Mouse (Mus musculus) liver, embryonic 12.5 days (tissue): Measurements from ENCODE around the gene Crybb1. TPM values are rescaled to one million over a fixed set of nuclear protein-coding genes. Genes with fewer than 3 reads are reported as not detected.

ENCODE experiments used
- ATAC-seq: fragments of 200-750 bp; cut with Nextera tagmentation; 2 replicates; pipeline ENCODE4 v1.8.0; 2017; ENCODE audit warnings: moderate number of reproducible peaks, mild to moderate bottlenecking, moderate library complexity
- H3K27ac ChIP-seq: fragments of 300-500 bp; sonication (generic); 2 replicates; pipeline ENCODE4 v1.5.1; 2016; ENCODE audit warnings: mild to moderate bottlenecking
- H3K27me3 ChIP-seq: fragments of 300-500 bp; sonication (generic); replicated peaks from 2 replicates; pipeline ENCODE4 v1.6.1; 2016; ENCODE audit warnings: mild to moderate bottlenecking, moderate library complexity
- H3K36me3 ChIP-seq: fragments of 300-500 bp; sonication (generic); 2 replicates; pipeline ENCODE4 v1.6.1; 2016; ENCODE audit warnings: mild to moderate bottlenecking, moderate library complexity
- H3K4me1 ChIP-seq: fragments of 300-500 bp; sonication (generic); 2 replicates; pipeline ENCODE4 v1.6.1; 2016
- H3K4me2 ChIP-seq: fragments of 300-500 bp; sonication (generic); 2 replicates; pipeline ENCODE4 v1.6.1; 2016; ENCODE audit warnings: mild to moderate bottlenecking, moderate library complexity
- H3K4me3 ChIP-seq: fragments of 300-500 bp; sonication (generic); 2 replicates; pipeline ENCODE4 v1.5.1; 2016; ENCODE audit warnings: mild to moderate bottlenecking, moderate library complexity
- H3K9ac ChIP-seq: fragments of 300-500 bp; sonication (generic); 2 replicates; pipeline ENCODE4 v1.6.1; 2016; ENCODE audit warnings: mild to moderate bottlenecking, moderate library complexity
- H3K9me3 ChIP-seq: fragments of 300-500 bp; sonication (generic); replicated peaks from 2 replicates; pipeline ENCODE4 v1.6.1; 2016; ENCODE audit warnings: mild to moderate bottlenecking, moderate library complexity
- WGBS: fragments of 180-500 bp; shearing (Covaris S2); methylation state at CpG from one replicate; pipeline ENCODE4 v1.1.7; 2016; ENCODE audit not compliant: insufficient replicate concordance; 5-methylcytosine and 5-hydroxymethylcytosine counted together
- polyA plus RNA-seq: library from polyadenylated mRNA; unstranded; fragments of >200 nt; fragmentation: Nextera tagmentation; extraction: Ambion mirVana; gene quantifications from 2 replicates; pipeline ENCODE4 v1.2.1, GENCODE M21; 2016

The Crybb1 gene
- polyA plus RNA-seq, 1 experiment from 2014 or later: 0.15 TPM

DNA sequence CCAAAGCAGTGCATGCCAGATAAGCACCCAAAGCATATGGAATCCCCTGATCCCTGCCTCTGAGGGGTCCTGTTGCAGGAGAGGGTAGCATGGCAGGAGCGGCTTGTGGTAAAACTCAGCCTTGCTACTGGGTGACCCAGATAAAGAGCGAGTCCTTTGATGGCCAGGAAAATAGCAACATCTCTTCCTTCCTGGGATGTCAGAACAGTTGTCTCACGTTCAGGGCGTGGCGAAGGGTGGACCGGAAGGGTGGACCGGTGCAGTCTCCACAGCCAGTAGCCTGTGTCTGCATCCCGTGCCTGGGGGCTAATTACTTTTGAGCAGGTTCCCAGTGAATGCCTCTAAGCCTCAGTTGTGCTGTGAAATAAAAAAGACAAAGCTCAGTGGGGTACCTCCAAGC is 2.4 kb upstream of the Crybb1 start:
- H3K9me3 ChIP-seq: no peaks in the 10 kb centered on the region
- no peak overlapping the region for H3K4me3 ChIP-seq
- H3K9ac ChIP-seq: no peak overlapping the region
- ATAC-seq: peak; percentile 87
- H3K27ac ChIP-seq: peak overlapping the region; percentile 73
- peaks cover 37% of the 10 kb centered on the region for H3K4me1 ChIP-seq
- H3K27me3 ChIP-seq: peaks cover 3% of the 10 kb centered on the region; the same call in 1 of the 2 replicates
- WGBS: 15% methylated on average over 8 of the region's 8 CpGs
- H3K4me2 ChIP-seq: peak overlapping the region; percentile 43
- H3K36me3 ChIP-seq: no peaks in the 10 kb centered on the region

DNA sequence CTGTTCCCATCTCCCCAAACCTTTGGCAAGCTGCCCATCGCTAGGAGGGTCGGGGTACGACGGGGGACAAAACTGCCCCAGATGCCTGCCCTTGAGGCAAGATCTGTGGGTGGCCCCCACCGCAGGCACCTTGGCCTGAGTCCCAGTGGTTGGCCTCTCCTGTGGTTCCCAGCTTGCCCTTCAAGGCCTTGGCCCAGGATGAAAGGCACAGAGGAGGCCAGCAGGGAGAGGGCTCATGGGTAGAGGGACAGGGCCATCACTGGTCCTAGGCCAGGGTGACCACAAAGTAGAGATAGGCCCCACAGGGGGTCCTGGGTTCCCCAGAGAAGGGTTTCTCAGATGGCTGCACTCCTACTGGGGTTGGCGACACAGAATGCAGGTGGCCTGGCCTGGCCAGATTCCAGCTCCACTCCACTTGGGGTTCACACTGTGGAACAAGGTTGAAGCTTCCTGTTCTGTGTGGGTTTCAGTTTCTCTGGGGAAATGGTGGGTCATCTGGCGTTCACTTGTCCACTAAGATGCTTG is 1.3 kb upstream of the Crybb1 start:
- Histone ChIP-seq H3K27ac (no peak overlapping the region), H3K27me3 (no peaks in the 10 kb centered on the region; the same call in 1 of the 2 replicates), H3K9me3 (no peaks in the 10 kb centered on the region), H3K4me1 (peaks cover 37% of the 10 kb centered on the region), H3K4me3 (no peak overlapping the region), H3K4me2 (no peak overlapping the region), H3K9ac (no peak overlapping the region), H3K36me3 (no peaks in the 10 kb centered on the region)
- no peak for ATAC-seq
- 74% methylated on average over 7 of the region's 7 CpGs for WGBS

DNA sequence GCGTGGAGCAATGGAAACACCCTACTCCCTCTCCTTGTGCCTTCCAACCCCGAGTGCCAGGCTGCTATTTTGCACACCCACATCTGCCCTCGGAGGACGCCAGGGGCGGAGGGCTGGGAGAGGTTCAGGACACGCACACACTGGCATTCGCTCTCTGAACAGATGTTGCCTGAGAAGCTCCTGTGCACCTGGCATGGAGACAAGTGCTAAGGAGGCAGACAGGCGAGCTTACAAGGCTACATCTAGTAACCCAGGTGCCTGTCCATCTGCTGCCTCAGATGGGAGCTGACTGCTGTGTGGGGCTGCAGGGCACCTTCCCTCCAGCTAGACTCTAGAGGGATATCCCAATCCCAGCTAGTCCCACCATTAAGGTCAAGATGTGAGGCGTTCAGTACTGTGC is 842 bp downstream of the Crybb1 start:
- H3K9ac ChIP-seq: no peak overlapping the region
- H3K27ac ChIP-seq: no peak overlapping the region
- WGBS: 74% methylated on average over 9 of the region's 9 CpGs
- no peak overlapping the region for H3K4me2 ChIP-seq
- no peaks in the 10 kb centered on the region for H3K9me3 ChIP-seq
- no peaks in the 10 kb centered on the region for H3K36me3 ChIP-seq
- no peak for ATAC-seq
- H3K4me3 ChIP-seq: no peak overlapping the region
- H3K4me1 ChIP-seq: peaks cover 37% of the 10 kb centered on the region
- H3K27me3 ChIP-seq: peaks cover 14% of the 10 kb centered on the region

DNA sequence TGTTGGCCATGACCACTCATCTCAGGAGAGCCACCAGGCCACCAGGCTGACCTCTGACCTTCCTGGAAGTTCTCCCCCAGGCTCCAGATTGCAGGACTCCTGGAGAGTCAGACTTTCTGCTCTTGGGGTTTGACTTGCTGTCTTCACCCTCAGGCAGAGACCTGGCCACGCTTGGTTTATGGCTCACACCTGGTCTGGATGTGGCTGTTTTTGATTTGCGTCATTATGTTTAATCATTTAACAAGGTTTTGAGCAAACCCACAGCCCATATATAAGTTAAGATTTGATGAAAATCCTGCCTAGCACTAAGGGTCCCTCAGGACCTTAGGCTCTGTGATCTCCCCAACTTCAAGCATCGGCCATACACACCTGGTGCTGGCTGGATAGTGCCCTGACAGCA is 2.3 kb downstream of the Crybb1 start:
- Histone ChIP-seq H3K4me3 (no peak overlapping the region), H3K27ac (no peak overlapping the region), H3K9me3 (no peaks in the 10 kb centered on the region), H3K4me1 (peaks cover 26% of the 10 kb centered on the region), H3K36me3 (no peaks in the 10 kb centered on the region), H3K9ac (no peak overlapping the region), H3K4me2 (no peak overlapping the region), H3K27me3 (peaks cover 14% of the 10 kb centered on the region)
- no peak for ATAC-seq
- 80% methylated on average over 3 of the region's 3 CpGs for WGBS

DNA sequence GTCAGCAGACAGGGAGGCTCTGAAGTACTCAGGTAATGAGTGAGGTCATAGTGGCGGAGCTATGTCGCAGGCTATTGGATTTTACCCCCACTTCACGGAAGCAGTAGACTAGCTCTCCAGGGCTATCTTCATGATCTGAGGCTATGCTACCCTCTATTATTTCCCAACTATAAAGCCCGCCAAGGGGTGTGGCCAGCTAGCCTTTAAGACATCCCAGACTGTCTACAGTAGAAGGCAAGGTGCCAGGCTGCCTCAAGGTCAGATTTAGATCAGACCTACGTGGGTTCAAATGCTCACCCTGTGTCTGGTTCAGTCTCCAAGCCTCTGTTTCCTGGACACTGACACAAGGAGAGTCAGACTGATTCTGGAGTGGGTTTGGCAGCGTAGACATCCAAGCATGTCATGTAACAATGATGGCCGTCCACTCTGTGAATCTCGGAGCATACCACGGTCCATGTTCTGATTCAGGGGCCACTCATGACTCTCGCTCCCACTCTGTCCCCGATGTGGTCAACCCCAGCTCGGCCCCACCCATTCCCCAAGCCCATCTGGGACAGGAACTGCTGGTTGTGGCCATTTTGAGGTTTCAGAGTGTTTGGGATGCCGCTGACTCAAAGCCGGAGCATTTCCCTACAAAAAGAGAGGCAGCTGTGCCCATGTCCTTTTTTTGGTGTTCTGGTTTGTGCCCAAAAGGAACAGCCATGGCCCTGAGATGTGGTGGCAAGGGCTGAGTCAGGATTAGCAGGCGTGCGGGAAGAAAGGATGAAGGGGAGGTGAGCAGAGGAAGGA is 4.4 kb downstream of the Crybb1 start:
- Histone ChIP-seq H3K4me3 (no peak overlapping the region), H3K4me1 (peaks cover 14% of the 10 kb centered on the region), H3K36me3 (no peaks in the 10 kb centered on the region), H3K27me3 (peaks cover 14% of the 10 kb centered on the region), H3K9me3 (no peaks in the 10 kb centered on the region), H3K27ac (no peak overlapping the region), H3K9ac (no peak overlapping the region), H3K4me2 (no peak overlapping the region)
- ATAC-seq: no peak
- WGBS: 58% methylated on average over 16 of the region's 16 CpGs

DNA sequence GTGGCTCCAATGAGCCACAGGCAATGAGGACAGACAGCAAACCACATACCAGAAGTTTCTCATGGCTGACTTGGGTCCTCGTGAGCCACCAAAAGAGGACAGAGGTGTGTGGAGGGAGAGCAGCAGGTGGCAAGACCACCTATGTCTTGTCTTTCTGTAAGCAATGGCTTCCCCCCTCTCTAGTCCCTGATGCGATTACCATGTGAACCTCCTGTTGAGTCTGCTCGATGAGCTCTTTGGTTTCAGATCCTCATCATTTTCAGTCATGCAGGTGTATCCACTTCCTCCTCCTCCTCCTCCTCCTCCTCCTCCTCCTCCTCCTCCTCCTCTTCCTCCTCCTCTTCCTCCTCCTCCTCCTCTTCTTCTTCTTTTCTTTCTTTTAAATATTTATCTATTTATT is 5.2 kb downstream of the Crybb1 start:
- no peak for ATAC-seq
- H3K4me3 ChIP-seq: no peak overlapping the region
- no peak overlapping the region for H3K4me2 ChIP-seq
- WGBS: 51% methylated on average over 3 of the region's 3 CpGs
- peaks cover 14% of the 10 kb centered on the region for H3K27me3 ChIP-seq
- no peak overlapping the region for H3K9ac ChIP-seq
- peaks cover 19% of the 10 kb centered on the region for H3K4me1 ChIP-seq
- no peaks in the 10 kb centered on the region for H3K9me3 ChIP-seq
- no peak overlapping the region for H3K27ac ChIP-seq
- H3K36me3 ChIP-seq: no peaks in the 10 kb centered on the region

DNA sequence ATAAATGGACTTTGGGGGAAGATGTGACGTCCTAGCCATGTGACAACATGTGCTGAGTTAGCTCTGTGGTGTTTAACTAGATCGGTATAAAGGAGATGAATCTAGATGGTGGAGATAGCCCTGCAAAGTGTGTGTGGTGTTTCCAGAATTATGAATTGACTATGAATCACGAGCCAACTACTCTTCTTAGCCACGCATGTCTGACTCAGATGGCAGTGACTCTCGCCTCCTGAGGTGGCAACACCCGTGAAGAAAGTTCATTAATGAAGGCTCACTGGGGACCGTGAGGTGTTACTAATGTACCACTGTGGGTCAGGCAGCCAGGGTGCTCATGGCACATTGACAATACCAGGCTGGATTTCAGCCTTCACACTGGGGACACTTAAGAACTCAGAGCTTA is 8.5 kb downstream of the Crybb1 start:
- Histone ChIP-seq H3K4me2 (no peak overlapping the region), H3K4me1 (peaks cover 48% of the 10 kb centered on the region), H3K4me3 (no peak overlapping the region), H3K27ac (no peak overlapping the region), H3K9me3 (no peaks in the 10 kb centered on the region), H3K9ac (no peak overlapping the region), H3K27me3 (peaks cover 26% of the 10 kb centered on the region), H3K36me3 (no peaks in the 10 kb centered on the region)
- ATAC-seq: no peak
- WGBS: 72% methylated on average over 7 of the region's 7 CpGs

DNA sequence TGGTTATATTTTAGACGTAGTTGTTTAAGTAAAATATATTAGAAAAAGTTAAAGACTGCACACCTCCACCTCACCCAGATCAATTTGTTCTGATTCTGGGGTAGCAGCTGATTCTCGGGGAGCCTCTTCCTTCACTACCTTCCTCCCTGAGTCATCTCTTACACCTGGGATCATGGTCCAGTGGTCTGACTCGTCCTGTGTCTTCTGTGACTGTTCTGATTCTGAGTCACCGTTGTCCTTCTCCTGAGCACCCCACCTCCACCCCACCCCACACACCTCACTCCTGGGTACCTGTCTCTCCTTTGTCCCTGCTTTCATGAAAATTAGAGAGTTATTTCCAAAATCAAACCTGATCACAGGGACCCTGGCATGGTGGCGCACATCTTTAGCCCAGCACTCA is 9.5 kb downstream of the Crybb1 start:
- peaks cover 30% of the 10 kb centered on the region for H3K27me3 ChIP-seq
- no peak overlapping the region for H3K4me3 ChIP-seq
- no peaks in the 10 kb centered on the region for H3K9me3 ChIP-seq
- H3K27ac ChIP-seq: no peak overlapping the region
- ATAC-seq: no peak
- H3K9ac ChIP-seq: no peak overlapping the region
- peaks cover 51% of the 10 kb centered on the region for H3K4me1 ChIP-seq
- H3K36me3 ChIP-seq: no peaks in the 10 kb centered on the region
- peak overlapping the region; percentile 56 for H3K4me2 ChIP-seq
- 66% methylated on average over 5 of the region's 5 CpGs for WGBS

DNA sequence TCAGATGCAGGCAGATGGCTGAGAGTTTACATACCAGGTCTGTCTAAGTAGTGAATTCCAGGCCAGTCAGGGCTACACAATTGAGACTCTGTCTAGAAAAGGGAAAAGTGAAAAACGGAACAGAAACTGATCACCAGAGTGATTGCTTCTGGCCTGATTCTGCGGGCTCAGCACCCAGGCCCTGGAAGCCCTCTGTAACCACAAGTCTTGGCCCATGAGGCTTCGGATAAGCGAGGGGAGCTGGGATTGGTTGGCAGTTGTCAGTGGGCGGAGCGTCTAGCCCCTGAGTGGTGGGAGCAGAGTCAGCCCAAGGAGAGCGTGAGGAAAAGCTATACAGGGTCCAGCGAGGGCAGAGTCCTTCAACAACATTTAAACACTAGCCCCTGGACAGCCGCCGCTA is 9.9 kb downstream of the Crybb1 start:
- Histone ChIP-seq H3K9ac (0 out of 2 replicates have a peak overlapping the region, but pooled peaks have one; percentile 5), H3K4me1 (peaks cover 51% of the 10 kb centered on the region), H3K4me2 (peak overlapping the region; percentile 56), H3K27me3 (peaks cover 30% of the 10 kb centered on the region), H3K27ac (peak overlapping the region; percentile 37; the same call in 1 of the 2 replicates), H3K9me3 (no peaks in the 10 kb centered on the region), H3K4me3 (no peak overlapping the region), H3K36me3 (no peaks in the 10 kb centered on the region)
- WGBS: 4% methylated on average over 10 of the region's 10 CpGs
- ATAC-seq: peak; percentile 75

DNA sequence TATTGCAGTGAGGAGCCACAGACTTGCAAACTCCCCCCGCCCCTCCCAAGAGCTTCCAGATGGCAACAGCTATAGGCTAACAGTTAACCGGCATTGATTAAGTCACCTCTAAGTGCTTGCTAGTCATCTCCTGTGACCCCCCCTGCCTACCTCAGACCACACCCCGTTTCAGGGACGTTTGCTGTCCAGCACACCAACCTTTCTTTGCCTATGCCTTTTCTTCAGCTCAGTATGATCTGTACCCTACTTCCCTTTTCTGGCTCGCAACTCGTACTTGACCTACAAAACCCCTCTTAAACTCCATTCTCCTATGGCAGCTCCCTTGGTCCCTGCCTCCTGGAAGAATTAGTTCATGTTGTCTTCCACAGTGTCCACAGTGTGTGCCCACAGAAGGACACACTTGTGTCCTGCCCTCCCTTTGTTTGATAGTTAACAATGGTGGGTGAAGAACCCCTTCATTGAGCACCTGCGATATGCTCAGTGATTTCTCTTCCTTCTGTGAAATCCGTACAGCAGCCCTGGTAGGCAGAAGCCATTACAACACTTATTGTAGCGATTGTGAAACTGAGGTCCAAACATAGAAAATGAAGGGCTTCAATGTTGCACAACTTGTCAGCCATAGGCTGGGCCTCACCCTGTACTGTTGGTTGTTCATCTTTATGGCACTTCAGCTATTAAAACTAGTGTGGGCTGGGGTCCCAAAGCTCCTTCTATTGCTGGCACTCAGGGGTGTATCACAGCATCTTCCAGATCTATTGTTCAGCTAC is 10.6 kb downstream of the Crybb1 start:
- H3K27ac ChIP-seq: peak overlapping the region; percentile 37; the same call in 1 of the 2 replicates

DNA sequence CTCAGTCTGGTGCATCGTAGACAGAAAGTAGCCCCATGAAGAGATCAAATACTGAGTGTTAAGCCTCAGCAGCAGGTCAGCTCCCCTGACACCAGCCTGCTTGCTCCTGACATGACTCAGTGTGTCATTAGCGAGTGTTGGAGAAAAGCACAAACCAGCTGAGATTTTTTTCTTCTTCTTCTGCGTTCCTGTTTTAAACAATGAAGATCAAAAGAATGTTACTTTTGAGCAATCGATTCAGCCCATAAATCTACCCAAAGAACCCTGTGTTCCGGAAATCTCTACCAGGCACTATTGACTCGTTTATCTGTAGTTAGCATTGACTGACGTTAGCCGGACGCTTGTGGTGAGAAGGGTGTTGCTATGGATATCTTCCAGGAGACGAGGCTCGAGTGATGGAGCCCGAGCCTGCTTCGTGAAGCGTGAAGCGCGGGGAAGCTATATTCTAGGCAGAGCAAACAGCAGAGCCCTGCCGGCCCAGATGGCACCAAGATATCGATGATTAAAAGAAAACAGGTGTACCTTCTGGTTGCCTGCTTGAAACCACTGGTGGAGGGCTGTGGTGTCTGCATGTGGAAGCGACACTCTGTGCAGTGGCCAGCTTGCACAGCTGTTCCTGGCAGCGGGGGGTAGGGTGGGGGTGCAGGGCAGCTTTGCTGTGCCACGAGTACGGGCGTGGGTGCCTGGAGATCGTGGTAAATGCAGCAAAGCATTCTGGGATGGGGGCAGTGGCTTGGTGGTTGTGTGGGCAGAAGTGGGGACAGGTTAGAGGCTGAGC is 15.3 kb downstream of the Crybb1 start:
- Histone ChIP-seq H3K4me1 (peaks cover 52% of the 10 kb centered on the region), H3K4me3 (no peak overlapping the region), H3K27ac (no peak overlapping the region), H3K36me3 (no peaks in the 10 kb centered on the region), H3K9me3 (no peaks in the 10 kb centered on the region), H3K4me2 (no peak overlapping the region), H3K9ac (no peak overlapping the region), H3K27me3 (peaks cover 41% of the 10 kb centered on the region)
- WGBS: 43% methylated on average over 24 of the region's 24 CpGs
- ATAC-seq: no peak

More for the DNA sequence above, 10.6 kb downstream of the Crybb1 start:
- Histone ChIP-seq H3K27me3 (peaks cover 33% of the 10 kb centered on the region), H3K36me3 (no peaks in the 10 kb centered on the region), H3K4me2 (peak overlapping the region; percentile 56), H3K9me3 (no peaks in the 10 kb centered on the region), H3K9ac (0 out of 2 replicates have a peak overlapping the region, but pooled peaks have one; percentile 5), H3K4me1 (peaks cover 53% of the 10 kb centered on the region), H3K4me3 (no peak overlapping the region)
- WGBS: 26% methylated on average over 9 of the region's 9 CpGs
- peak; percentile 31 for ATAC-seq
